Mouse (Mus musculus): ENCODE data around the gene Kalrn. TPM values are rescaled to one million over a fixed set of nuclear protein-coding genes. Genes with fewer than 3 reads are reported as not detected.
A peak's percentile ranks its signal among the peaks of the same experiment; 100 is the strongest.

Gene Kalrn
- polyA plus RNA-seq, 1 experiment from 2014 or later = 14.4 TPM

- Histone ChIP-seq H3K4me2 (replicated peaks) (no peak overlapping the region), H3K36me3 (no peaks in the 10 kb centered on the region), H3K9me3 (no peaks in the 10 kb centered on the region), H3K27ac (no peak overlapping the region), H3K4me1 (replicated peaks) (no peaks in the 10 kb centered on the region), H3K27me3 (replicated peaks) (no peaks in the 10 kb centered on the region), H3K4me3 (replicated peaks) (no peak overlapping the region), H3K9ac (no peak overlapping the region)
- ATAC-seq = no peak
- 87% methylated on average over 3 of the region's 3 CpGs for WGBS
These were observed 413.8 kb downstream of the Kalrn start for GRCm38 (mm10) chr16:34159576-34159975.

- H3K4me3 ChIP-seq (replicated peaks) = no peak overlapping the region
- no peaks in the 10 kb centered on the region for H3K27me3 ChIP-seq (replicated peaks)
- ATAC-seq = no peak
- no peaks in the 10 kb centered on the region for H3K9me3 ChIP-seq
- WGBS = 56% methylated on average over 4 of the region's 4 CpGs
- H3K27ac ChIP-seq = no peak overlapping the region
- no peak overlapping the region for H3K4me2 ChIP-seq (replicated peaks)
- no peak overlapping the region for H3K9ac ChIP-seq
- H3K36me3 ChIP-seq = no peaks in the 10 kb centered on the region
- H3K4me1 ChIP-seq (replicated peaks) = no peaks in the 10 kb centered on the region
These were observed 415.8 kb downstream of the Kalrn start for GRCm38 (mm10) chr16:34157386-34158135.

GRCm38 (mm10) chr16:34155696-34156095 is 417.6 kb downstream of the Kalrn start:
- H3K4me3 ChIP-seq (replicated peaks) = no peak overlapping the region
- WGBS = 88% methylated on average over 3 of the region's 3 CpGs
- no peak overlapping the region for H3K4me2 ChIP-seq (replicated peaks)
- no peaks in the 10 kb centered on the region for H3K9me3 ChIP-seq
- no peak overlapping the region for H3K9ac ChIP-seq
- H3K27me3 ChIP-seq (replicated peaks) = no peaks in the 10 kb centered on the region
- no peak overlapping the region for H3K27ac ChIP-seq
- H3K36me3 ChIP-seq = no peaks in the 10 kb centered on the region
- H3K4me1 ChIP-seq (replicated peaks) = no peaks in the 10 kb centered on the region
- no peak for ATAC-seq

- Histone ChIP-seq H3K4me2 (replicated peaks) (no peak overlapping the region), H3K27me3 (replicated peaks) (no peaks in the 10 kb centered on the region), H3K4me3 (replicated peaks) (no peak overlapping the region), H3K36me3 (no peaks in the 10 kb centered on the region), H3K9me3 (no peaks in the 10 kb centered on the region), H3K4me1 (replicated peaks) (no peaks in the 10 kb centered on the region), H3K9ac (no peak overlapping the region), H3K27ac (no peak overlapping the region)
- 86% methylated on average over 3 of the region's 3 CpGs for WGBS
- no peak for ATAC-seq
These were observed 418.4 kb downstream of the Kalrn start for GRCm38 (mm10) chr16:34154903-34155302.

- Histone ChIP-seq H3K4me2 (replicated peaks) (no peak overlapping the region), H3K36me3 (no peaks in the 10 kb centered on the region), H3K9me3 (no peaks in the 10 kb centered on the region), H3K4me3 (replicated peaks) (no peak overlapping the region), H3K4me1 (replicated peaks) (no peaks in the 10 kb centered on the region), H3K27ac (no peak overlapping the region), H3K27me3 (replicated peaks) (no peaks in the 10 kb centered on the region), H3K9ac (no peak overlapping the region)
- no peak for ATAC-seq
- WGBS = 61% methylated on average over 3 of the region's 3 CpGs
These were observed 421.7 kb downstream of the Kalrn start for GRCm38 (mm10) chr16:34151528-34152071.

GRCm38 (mm10) chr16:34141670-34142069 is 431.7 kb downstream of the Kalrn start:
- Histone ChIP-seq H3K27ac (no peak overlapping the region), H3K4me3 (replicated peaks) (no peak overlapping the region), H3K4me2 (replicated peaks) (no peak overlapping the region), H3K4me1 (replicated peaks) (no peaks in the 10 kb centered on the region), H3K9me3 (no peaks in the 10 kb centered on the region), H3K27me3 (replicated peaks) (no peaks in the 10 kb centered on the region), H3K36me3 (no peaks in the 10 kb centered on the region), H3K9ac (no peak overlapping the region)
- WGBS = 83% methylated on average over 8 of the region's 8 CpGs
- ATAC-seq = no peak

- no peak overlapping the region for H3K27ac ChIP-seq
- H3K36me3 ChIP-seq = no peaks in the 10 kb centered on the region
- 80% methylated on average over 2 of the region's 2 CpGs for WGBS
- H3K4me2 ChIP-seq (replicated peaks) = no peak overlapping the region
- H3K9me3 ChIP-seq = no peaks in the 10 kb centered on the region
- H3K4me1 ChIP-seq (replicated peaks) = no peaks in the 10 kb centered on the region
- no peak overlapping the region for H3K9ac ChIP-seq
- no peaks in the 10 kb centered on the region for H3K27me3 ChIP-seq (replicated peaks)
- H3K4me3 ChIP-seq (replicated peaks) = no peak overlapping the region
- ATAC-seq = no peak
These were observed 438.3 kb downstream of the Kalrn start for GRCm38 (mm10) chr16:34135074-34135473.

GRCm38 (mm10) chr16:34134628-34135027 is 438.7 kb downstream of the Kalrn start:
- H3K27me3 ChIP-seq (replicated peaks) = no peaks in the 10 kb centered on the region
- H3K27ac ChIP-seq = no peak overlapping the region
- ATAC-seq = no peak
- WGBS = 60% methylated on average over 3 of the region's 3 CpGs
- no peaks in the 10 kb centered on the region for H3K9me3 ChIP-seq
- no peak overlapping the region for H3K4me2 ChIP-seq (replicated peaks)
- no peak overlapping the region for H3K9ac ChIP-seq
- no peak overlapping the region for H3K4me3 ChIP-seq (replicated peaks)
- H3K36me3 ChIP-seq = no peaks in the 10 kb centered on the region
- H3K4me1 ChIP-seq (replicated peaks) = no peaks in the 10 kb centered on the region

GRCm38 (mm10) chr16:34125595-34125994 is 447.7 kb downstream of the Kalrn start:
- no peak overlapping the region for H3K9ac ChIP-seq
- 8% methylated on average over 2 of the region's 2 CpGs for WGBS
- ATAC-seq = no peak
- no peak overlapping the region for H3K4me2 ChIP-seq (replicated peaks)
- no peaks in the 10 kb centered on the region for H3K4me1 ChIP-seq (replicated peaks)
- no peaks in the 10 kb centered on the region for H3K9me3 ChIP-seq
- H3K27me3 ChIP-seq (replicated peaks) = no peaks in the 10 kb centered on the region
- no peak overlapping the region for H3K4me3 ChIP-seq (replicated peaks)
- H3K27ac ChIP-seq = no peak overlapping the region
- no peaks in the 10 kb centered on the region for H3K36me3 ChIP-seq

- Histone ChIP-seq H3K27ac (no peak overlapping the region), H3K27me3 (replicated peaks) (no peaks in the 10 kb centered on the region), H3K4me1 (replicated peaks) (0 out of 2 replicates have a peak, but pooled peaks cover 3% of the 10 kb centered on the region), H3K9ac (no peak overlapping the region), H3K36me3 (no peaks in the 10 kb centered on the region), H3K4me3 (replicated peaks) (no peak overlapping the region), H3K4me2 (replicated peaks) (no peak overlapping the region), H3K9me3 (no peaks in the 10 kb centered on the region)
- 87% methylated on average over 9 of the region's 9 CpGs for WGBS
- ATAC-seq = no peak
These were observed 450.8 kb downstream of the Kalrn start for GRCm38 (mm10) chr16:34122486-34122885.

GRCm38 (mm10) chr16:34121288-34121687 is 452.0 kb downstream of the Kalrn start:
- no peak for ATAC-seq
- WGBS = 75% methylated on average over 7 of the region's 7 CpGs

GRCm38 (mm10) chr16:34120801-34121201 is 452.5 kb downstream of the Kalrn start:
- no peaks in the 10 kb centered on the region for H3K9me3 ChIP-seq
- no peak overlapping the region for H3K9ac ChIP-seq
- H3K36me3 ChIP-seq = no peaks in the 10 kb centered on the region
- WGBS = 66% methylated on average over 9 of the region's 9 CpGs
- ATAC-seq = no peak
- H3K27ac ChIP-seq = no peak overlapping the region
- 0 out of 2 replicates have a peak, but pooled peaks cover 3% of the 10 kb centered on the region for H3K4me1 ChIP-seq (replicated peaks)
- H3K4me2 ChIP-seq (replicated peaks) = no peak overlapping the region
- H3K27me3 ChIP-seq (replicated peaks) = no peaks in the 10 kb centered on the region
- H3K4me3 ChIP-seq (replicated peaks) = no peak overlapping the region

More at GRCm38 (mm10) chr16:34121288-34121687, 452.0 kb downstream of the Kalrn start:
- Histone ChIP-seq H3K9ac (no peak overlapping the region), H3K27me3 (replicated peaks) (no peaks in the 10 kb centered on the region), H3K4me1 (replicated peaks) (0 out of 2 replicates have a peak, but pooled peaks cover 3% of the 10 kb centered on the region), H3K36me3 (no peaks in the 10 kb centered on the region), H3K4me2 (replicated peaks) (no peak overlapping the region), H3K4me3 (replicated peaks) (no peak overlapping the region), H3K27ac (no peak overlapping the region), H3K9me3 (no peaks in the 10 kb centered on the region)

- ATAC-seq = peak; percentile 73
- WGBS = 74% methylated on average over 7 of the region's 7 CpGs
- H3K27ac ChIP-seq = no peak overlapping the region
- no peak overlapping the region for H3K9ac ChIP-seq
- no peaks in the 10 kb centered on the region for H3K27me3 ChIP-seq (replicated peaks)
- H3K36me3 ChIP-seq = no peaks in the 10 kb centered on the region
- H3K4me2 ChIP-seq (replicated peaks) = no peak overlapping the region
- no peak overlapping the region for H3K4me3 ChIP-seq (replicated peaks)
- H3K9me3 ChIP-seq = no peaks in the 10 kb centered on the region
- H3K4me1 ChIP-seq (replicated peaks) = 0 out of 2 replicates have a peak, but pooled peaks cover 3% of the 10 kb centered on the region
These were observed 453.5 kb downstream of the Kalrn start for GRCm38 (mm10) chr16:34119844-34120243.
